Mouse (Mus musculus) heart, embryonic 14.5 days (tissue): ENCODE data around the gene Trmt11. TPM values are rescaled to one million over a fixed set of nuclear protein-coding genes. Genes with fewer than 3 reads are reported as not detected.

Source experiments
- polyA plus RNA-seq: library from polyadenylated mRNA; unstranded; fragments of >200 nt; fragmentation: Nextera tagmentation; extraction: Ambion mirVana; gene quantifications from 2 replicates; pipeline ENCODE4 v1.2.1, GENCODE M21; 2014

Gene Trmt11
- polyA plus RNA-seq, 1 experiment from 2014 or later = 17.2 TPM

Other genes starting within 250 kb of the Trmt11 start
- gene Hint3, start 28.9 kb upstream of the Trmt11 start, polyA plus RNA-seq = 35.5 and 35.8 TPM in 2 replicates
- 8.3 and 9.4 TPM in 2 replicates for gene Ncoa7, start 202.6 kb upstream of the Trmt11 start, polyA plus RNA-seq
- 36.2 and 38.0 TPM in 2 replicates for gene Hey2, start 242.1 kb upstream of the Trmt11 start, polyA plus RNA-seq